Comparison of ENCODE assay signal across 8 mouse cellular contexts in genomic region chr15:89498049-89498960, GRCm38 (mm10). TPM values are rescaled to one million over a fixed set of nuclear protein-coding genes. Genes with fewer than 3 reads are reported as not detected.
DNase-seq lines count a peak whose midpoint lies in the region; ATAC-seq and TF ChIP-seq lines count a peak whose summit lies in the region.

No protein-coding gene starts in this region.

- H3K4me2 ChIP-seq in intestine, postnatal 0 days (replicated peaks; ENCODE audit: low read depth): peak overlapping the region; percentile 98
- H3K4me2 ChIP-seq in limb, embryonic 13.5 days (replicated peaks): peak overlapping the region; percentile 92
- H3K4me2 ChIP-seq in midbrain, embryonic 12.5 days (replicated peaks): peak overlapping the region; percentile 81
- peak overlapping the region; percentile 94 for H3K4me2 ChIP-seq in stomach, postnatal 0 days (replicated peaks; ENCODE audit: low read depth)

- no peaks in the 10 kb centered on the region for H3K9me3 ChIP-seq in intestine, postnatal 0 days (ENCODE audit: control insufficient read depth)
- no peaks in the 10 kb centered on the region for H3K9me3 ChIP-seq in limb, embryonic 13.5 days
- H3K9me3 ChIP-seq in midbrain, embryonic 12.5 days: no peaks in the 10 kb centered on the region
- no peaks in the 10 kb centered on the region for H3K9me3 ChIP-seq in stomach, postnatal 0 days (ENCODE audit: control insufficient read depth, low read length)

- no peak for TF ChIP-seq POLR2A in cerebellum, adult 2 months (IDR thresholded peaks at IDR 0.05; ENCODE audit: borderline replicate concordance, insufficient read depth, low read length)

- peak; percentile 74 for DNase-seq in CD4-positive, CD25-positive, alpha-beta regulatory T cell, adult 2 months (ENCODE audit: low read depth, low spot score)
- DNase-seq in cerebellum, adult 2 months: peak; percentile 66
- peak; percentile 73 to 74 for DNase-seq in frontal cortex, postnatal 14 days (ENCODE audit: low spot score in 2 of 2)
- DNase-seq in stomach, postnatal 0 days (ENCODE audit: low spot score): no peak

- H3K27me3 ChIP-seq in cerebellum, adult 2 months (ENCODE audit: control insufficient read depth, insufficient read depth, low read length): no peaks in the 10 kb centered on the region
- H3K27me3 ChIP-seq in intestine, postnatal 0 days (replicated peaks; ENCODE audit: control insufficient read depth, insufficient read depth, low read length): peaks cover 31% of the 10 kb centered on the region
- peaks cover 41% of the 10 kb centered on the region for H3K27me3 ChIP-seq in limb, embryonic 13.5 days
- H3K27me3 ChIP-seq in midbrain, embryonic 12.5 days: peaks cover 57% of the 10 kb centered on the region
- H3K27me3 ChIP-seq in stomach, postnatal 0 days (ENCODE audit: control insufficient read depth, insufficient read depth, low read length): no peaks in the 10 kb centered on the region; the same call in 1 of the 2 replicates

- no peak for TF ChIP-seq EP300 in stomach, postnatal 0 days (optimal IDR thresholded peaks at IDR 0.05)

- WGBS in cerebellum, adult 2 months: 8% methylated on average over 41 of the region's 41 CpGs
- WGBS in intestine, postnatal 0 days: 4% methylated on average over 41 of the region's 41 CpGs
- 3% methylated on average over 37 of the region's 41 CpGs for WGBS in limb, embryonic 13.5 days
- WGBS in midbrain, embryonic 12.5 days: 2% methylated on average over 41 of the region's 41 CpGs
- 7% methylated on average over 26 of the region's 41 CpGs for WGBS in stomach, postnatal 0 days

- no peak for TF ChIP-seq CTCF in cerebellum, adult 2 months (IDR thresholded peaks at IDR 0.05; ENCODE audit: borderline replicate concordance, insufficient read depth, low read depth, low read length)
- TF ChIP-seq CTCF in intestine, postnatal 0 days (IDR thresholded peaks at IDR 0.05; ENCODE audit: low read depth): no peak
- TF ChIP-seq CTCF in stomach, postnatal 0 days (IDR thresholded peaks at IDR 0.05; ENCODE audit: low read depth): no peak

- H3K4me1 ChIP-seq in cerebellum, adult 2 months (ENCODE audit: control insufficient read depth, insufficient read depth, low read length): peaks cover 7% of the 10 kb centered on the region; the same call in 1 of the 2 replicates
- no peaks in the 10 kb centered on the region for H3K4me1 ChIP-seq in intestine, postnatal 0 days (replicated peaks; ENCODE audit: control insufficient read depth, insufficient read depth, low read length)
- H3K4me1 ChIP-seq in limb, embryonic 13.5 days: peaks cover 21% of the 10 kb centered on the region
- peaks cover 25% of the 10 kb centered on the region for H3K4me1 ChIP-seq in midbrain, embryonic 12.5 days
- no peaks in the 10 kb centered on the region for H3K4me1 ChIP-seq in stomach, postnatal 0 days (replicated peaks; ENCODE audit: control insufficient read depth, insufficient read depth)

- no peak overlapping the region; the same call in 1 of the 2 replicates for H3K27ac ChIP-seq in cerebellum, adult 2 months (ENCODE audit: insufficient read depth, low read length)
- peak overlapping the region; percentile 57 for H3K27ac ChIP-seq in intestine, postnatal 0 days (ENCODE audit: low read depth, low read length)
- no peak overlapping the region for H3K27ac ChIP-seq in limb, embryonic 13.5 days
- H3K27ac ChIP-seq in midbrain, embryonic 12.5 days (replicated peaks): peak overlapping the region; percentile 84; the same call in 1 of the 2 replicates
- H3K27ac ChIP-seq in stomach, postnatal 0 days (replicated peaks): peak overlapping the region; percentile 63

- peak overlapping the region; percentile 75 for H3K4me3 ChIP-seq in cerebellum, adult 2 months (replicated peaks; ENCODE audit: insufficient read depth, low read depth, low read length)
- peak overlapping the region; percentile 67 for H3K4me3 ChIP-seq in intestine, postnatal 0 days (ENCODE audit: low read depth, low read length)
- peak overlapping the region; percentile 73 for H3K4me3 ChIP-seq in limb, embryonic 13.5 days
- peak overlapping the region; percentile 89 for H3K4me3 ChIP-seq in midbrain, embryonic 12.5 days
- peak overlapping the region; percentile 67 for H3K4me3 ChIP-seq in stomach, postnatal 0 days (ENCODE audit: low read depth, low read length)

- 0 out of 2 replicates have a peak overlapping the region, but pooled peaks have one; percentile 55 for H3K9ac ChIP-seq in intestine, postnatal 0 days (ENCODE audit: low read depth, low read length)
- H3K9ac ChIP-seq in limb, embryonic 13.5 days: peak overlapping the region; percentile 81
- H3K9ac ChIP-seq in midbrain, embryonic 12.5 days (replicated peaks): peak overlapping the region; percentile 91
- H3K9ac ChIP-seq in stomach, postnatal 0 days (ENCODE audit: low read length): peak overlapping the region; percentile 60

- no peak for ATAC-seq in CD4-positive, CD25-positive, alpha-beta regulatory T cell, adult 4 months
- no peak for ATAC-seq in intestine, postnatal 0 days
- ATAC-seq in limb, embryonic 13.5 days (ENCODE audit: low FRiP score, low read depth): no peak
- no peak; the same call in 1 of the 2 replicates for ATAC-seq in midbrain, embryonic 12.5 days (ENCODE audit: low FRiP score, low read depth)
- no peak; the same call in 1 of the 2 replicates for ATAC-seq in stomach, postnatal 0 days (ENCODE audit: low FRiP score, low TSS enrichment)

- H3K36me3 ChIP-seq in intestine, postnatal 0 days (ENCODE audit: control insufficient read depth, insufficient read depth): no peaks in the 10 kb centered on the region
- peaks cover 4% of the 10 kb centered on the region; the same call in 1 of the 2 replicates for H3K36me3 ChIP-seq in limb, embryonic 13.5 days
- H3K36me3 ChIP-seq in midbrain, embryonic 12.5 days: peaks cover 2% of the 10 kb centered on the region; the same call in 1 of the 2 replicates
- H3K36me3 ChIP-seq in stomach, postnatal 0 days (ENCODE audit: control insufficient read depth, insufficient read depth, low read length): no peaks in the 10 kb centered on the region

RNA-seq across cellular contexts. Expression of gene Shank3, which starts 1.1 kb away (rescaled TPM):
- polyA plus RNA-seq in CD4-positive, CD25-positive, alpha-beta regulatory T cell, adult 4 months (2017; shearing (Covaris generic)): not detected
- 84.7 and 97.2 TPM in 2 replicates for polyA plus RNA-seq in cerebellum, adult 2 months (2012; rRNA removed)
- polyA plus RNA-seq in intestine, postnatal 0 days (2015; fragmentation: Nextera tagmentation; extraction: Ambion mirVana): 0.51 and 0.73 TPM in 2 replicates
- 2.6 and 2.7 TPM in 2 replicates for polyA plus RNA-seq in limb, embryonic 13.5 days (2015; fragmentation: Nextera tagmentation; extraction: Ambion mirVana)
- polyA plus RNA-seq in midbrain, embryonic 12.5 days (2016; fragmentation: Nextera tagmentation; extraction: Ambion mirVana): 6.9 and 8.0 TPM in 2 replicates
- polyA plus RNA-seq in stomach, postnatal 0 days (2015; fragmentation: Nextera tagmentation; extraction: Ambion mirVana): 0.35 and 0.40 TPM in 2 replicates

RNA-seq across cellular contexts. Expression of gene Arsa, which starts 21.1 kb away (rescaled TPM):
- 10 to 100 TPM; 10.2 to 12.6 TPM for polyA plus RNA-seq in CD4-positive, CD25-positive, alpha-beta regulatory T cell, adult 4 months (2017; shearing (Covaris generic))
- polyA plus RNA-seq in cerebellum, adult 2 months (2012; rRNA removed): 39.2 and 40.9 TPM in 2 replicates
- 32.0 and 36.2 TPM in 2 replicates for polyA plus RNA-seq in intestine, postnatal 0 days (2015; fragmentation: Nextera tagmentation; extraction: Ambion mirVana)
- polyA plus RNA-seq in limb, embryonic 13.5 days (2015; fragmentation: Nextera tagmentation; extraction: Ambion mirVana): 23.0 TPM in 2 replicates
- polyA plus RNA-seq in midbrain, embryonic 12.5 days (2016; fragmentation: Nextera tagmentation; extraction: Ambion mirVana): 13.7 and 14.1 TPM in 2 replicates
- polyA plus RNA-seq in stomach, postnatal 0 days (2015; fragmentation: Nextera tagmentation; extraction: Ambion mirVana): 10.3 and 11.1 TPM in 2 replicates

RNA-seq across cellular contexts. Expression of gene Mapk8ip2, which starts 44.6 kb away (rescaled TPM):
- under 1 TPM; 0.32 to 0.44 TPM for polyA plus RNA-seq in CD4-positive, CD25-positive, alpha-beta regulatory T cell, adult 4 months (2017; shearing (Covaris generic))
- 192 and 195 TPM in 2 replicates for polyA plus RNA-seq in cerebellum, adult 2 months (2012; rRNA removed)
- 1.9 and 2.0 TPM in 2 replicates for polyA plus RNA-seq in intestine, postnatal 0 days (2015; fragmentation: Nextera tagmentation; extraction: Ambion mirVana)
- polyA plus RNA-seq in limb, embryonic 13.5 days (2015; fragmentation: Nextera tagmentation; extraction: Ambion mirVana): 2.2 and 2.4 TPM in 2 replicates
- 54.9 and 58.7 TPM in 2 replicates for polyA plus RNA-seq in midbrain, embryonic 12.5 days (2016; fragmentation: Nextera tagmentation; extraction: Ambion mirVana)
- polyA plus RNA-seq in stomach, postnatal 0 days (2015; fragmentation: Nextera tagmentation; extraction: Ambion mirVana): 1.6 and 1.9 TPM in 2 replicates

Comparison
In these comparisons a context has a peak if more than half of its experiments do, and no peak if none do; other contexts are left out.
1. H3K27ac ChIP-seq: peak in intestine, postnatal 0 days (single experiment), midbrain, embryonic 12.5 days (single experiment) and stomach, postnatal 0 days (single experiment); none in cerebellum, adult 2 months (single experiment) and limb, embryonic 13.5 days (single experiment).
2. RNA of gene Mapk8ip2, which starts 44.6 kb away (polyA plus RNA-seq): 192 to 195 TPM in cerebellum, adult 2 months and 54.9 to 58.7 TPM in midbrain, embryonic 12.5 days; 2.2 to 2.4 TPM in limb, embryonic 13.5 days, 1.9 to 2.0 TPM in intestine, postnatal 0 days, 1.6 to 1.9 TPM in stomach, postnatal 0 days and 0.32 to 0.44 TPM in CD4-positive, CD25-positive, alpha-beta regulatory T cell, adult 4 months; every median in the first group is over 10 times any median in the second.
3. Peak in every context shown above with its lines, with median percentiles within 50 percentile points of each other: H3K4me3 ChIP-seq, H3K4me2 ChIP-seq and H3K9ac ChIP-seq.